Mouse (Mus musculus) brown adipose tissue, adult 24 weeks (tissue): Measurements from ENCODE around the gene Magt1. TPM values are rescaled to one million over a fixed set of nuclear protein-coding genes. Genes with fewer than 3 reads are reported as not detected.
"Not testable (repeated sequence)": the region's sequence is repeated elsewhere in the genome, so short reads cannot be mapped to it uniquely, and the experiment has no call there.

Experiments
- H3K27ac ChIP-seq: fragments of 200-500 bp; replicated peaks from 2 replicates; pipeline ENCODE4 v1.5.1; 2012; ENCODE audit warnings: low read depth, mild to moderate bottlenecking, low read length
- H3K4me1 ChIP-seq: fragments of 200-500 bp; 2 replicates; pipeline ENCODE4 v1.6.1; 2012; ENCODE audit warnings: low read length, mixed read lengths; ENCODE audit not compliant: control insufficient read depth, insufficient read depth, insufficient read length
- H3K4me3 ChIP-seq: fragments of 200-500 bp; 2 replicates; pipeline ENCODE4 v1.5.1; 2012; ENCODE audit warnings: low read depth, mild to moderate bottlenecking, low read length, moderate library complexity; ENCODE audit not compliant: insufficient read depth
- polyA plus RNA-seq: library from polyadenylated mRNA; stranded (reverse); fragments of >200 nt; gene quantifications from 2 replicates; pipeline ENCODE4 v1.2.4, GENCODE M21; 2012; ENCODE audit not compliant: missing spikeins, insufficient read depth, insufficient read length

The Magt1 gene
- polyA plus RNA-seq, 1 experiment = 30.4 TPM

DNA sequence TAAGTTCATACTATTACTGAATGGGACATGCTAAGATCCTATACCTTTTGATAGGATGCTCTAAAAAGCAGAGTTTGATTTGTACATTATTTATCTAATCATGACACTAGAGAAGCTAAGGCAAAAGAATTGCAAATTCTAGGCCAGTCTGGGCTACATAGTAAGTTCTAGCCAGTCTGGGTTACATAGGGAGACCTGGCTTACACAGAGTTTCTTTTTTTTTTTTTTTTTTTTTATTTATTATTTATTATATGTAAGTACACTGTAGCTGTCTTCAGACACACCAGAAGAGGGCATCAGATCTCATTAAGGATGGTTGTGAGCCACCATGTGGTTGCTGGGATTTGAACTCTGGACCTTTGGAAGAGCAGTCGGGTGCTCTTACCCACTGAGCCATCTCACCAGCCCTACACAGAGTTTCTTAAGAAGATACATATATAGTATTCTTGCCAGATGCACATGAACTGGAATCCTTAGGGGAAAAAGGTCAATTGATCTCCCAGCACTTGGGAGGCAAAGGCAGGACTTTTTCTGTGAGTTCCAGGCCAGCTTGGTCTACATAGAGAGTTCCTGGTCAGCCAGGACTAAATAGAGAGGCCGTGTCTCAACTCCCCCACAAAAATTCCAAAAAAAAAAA, 3.2 kb upstream of the Magt1 start:
- peak overlapping the region; percentile 82; the same call in 1 of the 2 replicates for H3K27ac ChIP-seq
- H3K4me3 ChIP-seq, H3K4me1 ChIP-seq: not testable (repeated sequence)

DNA sequence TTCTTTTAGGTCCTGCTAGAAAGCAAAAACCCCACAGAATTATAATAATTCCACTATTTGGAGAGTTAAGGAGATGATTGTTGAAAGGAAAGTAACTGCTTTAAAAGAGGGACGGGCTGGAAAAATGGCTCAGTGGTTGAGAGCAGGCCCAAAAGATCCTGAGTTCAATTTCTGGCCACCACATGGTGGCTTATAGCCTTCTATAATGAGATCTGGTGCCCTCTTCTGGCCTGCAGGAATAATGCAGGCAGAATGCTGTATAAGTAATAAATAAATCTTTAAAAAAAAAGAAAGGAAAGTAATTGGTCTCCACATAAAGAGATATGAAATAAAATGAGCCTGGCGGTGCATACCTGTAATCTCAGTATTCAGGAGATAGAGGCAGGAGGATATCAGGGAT, 1.5 kb upstream of the Magt1 start:
- Histone ChIP-seq H3K27ac (no peak overlapping the region), H3K4me3 (no peak overlapping the region), H3K4me1 (peaks cover 3% of the 10 kb centered on the region; the same call in 1 of the 2 replicates)

DNA sequence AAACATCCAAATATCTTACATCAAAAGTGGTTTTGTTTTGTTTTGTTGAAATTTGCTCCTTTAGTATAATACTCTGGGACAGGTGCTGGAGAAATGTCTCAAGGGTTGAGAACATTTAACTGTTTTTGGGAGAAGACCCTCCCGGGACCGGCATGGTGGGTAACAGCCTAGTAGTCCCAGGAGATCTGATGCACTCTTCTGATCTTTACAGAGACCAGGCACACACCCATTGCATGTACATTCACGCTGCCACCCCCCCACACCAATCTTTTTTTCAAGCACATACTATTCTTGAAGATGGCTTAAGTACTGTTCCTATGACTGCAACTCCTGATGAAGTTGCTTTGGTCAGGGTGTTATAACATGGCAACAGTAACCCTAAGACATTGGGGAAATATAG, 853 bp upstream of the Magt1 start:
- Histone ChIP-seq H3K4me1 (peaks cover 3% of the 10 kb centered on the region; the same call in 1 of the 2 replicates), H3K4me3 (peak overlapping the region; percentile 46; the same call in 1 of the 2 replicates), H3K27ac (peak overlapping the region; percentile 93)

DNA sequence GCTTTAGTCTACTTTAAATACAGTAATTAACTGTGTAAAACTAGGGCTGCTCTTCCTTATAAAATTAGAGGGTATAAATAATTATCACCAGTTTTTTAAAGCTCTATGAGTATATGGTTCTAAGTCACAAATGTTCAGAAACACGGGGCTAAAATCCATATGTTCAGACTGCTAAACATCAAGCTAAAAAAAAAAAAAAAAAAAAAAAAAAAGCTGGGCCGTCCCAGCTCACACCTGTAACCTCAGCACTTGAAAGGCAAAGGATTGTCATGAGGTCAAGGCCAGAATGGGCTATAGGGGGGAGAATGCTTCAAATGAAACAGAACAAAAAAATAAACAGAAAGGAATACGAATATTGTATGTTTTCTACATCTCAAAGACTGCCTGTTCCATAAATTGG, 944 bp downstream of the Magt1 start:
- Histone ChIP-seq H3K27ac (no peak overlapping the region), H3K4me1 (peaks cover 3% of the 10 kb centered on the region; the same call in 1 of the 2 replicates), H3K4me3 (peak overlapping the region; percentile 91)

DNA sequence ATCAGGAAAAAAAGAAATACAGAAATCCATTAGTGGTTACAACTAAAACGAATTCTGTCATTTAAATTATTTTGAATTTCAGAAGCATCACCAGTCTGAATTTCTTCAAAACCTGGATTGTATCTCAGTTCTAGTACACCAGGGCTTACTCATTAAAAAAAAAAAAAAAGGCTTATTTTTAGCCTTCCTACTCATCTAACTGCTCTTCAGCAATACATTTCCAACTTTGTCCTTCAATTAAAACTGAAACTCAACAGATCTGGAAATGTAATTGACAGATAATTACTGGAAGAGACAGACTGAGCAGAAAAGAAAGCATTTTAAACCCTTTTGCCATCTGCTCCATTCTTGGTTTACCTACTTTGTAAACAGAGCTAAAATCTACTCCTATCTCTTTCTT, 10.1 kb downstream of the Magt1 start:
- no peak overlapping the region for H3K27ac ChIP-seq
- no peak overlapping the region for H3K4me3 ChIP-seq
- H3K4me1 ChIP-seq = no peaks in the 10 kb centered on the region

DNA sequence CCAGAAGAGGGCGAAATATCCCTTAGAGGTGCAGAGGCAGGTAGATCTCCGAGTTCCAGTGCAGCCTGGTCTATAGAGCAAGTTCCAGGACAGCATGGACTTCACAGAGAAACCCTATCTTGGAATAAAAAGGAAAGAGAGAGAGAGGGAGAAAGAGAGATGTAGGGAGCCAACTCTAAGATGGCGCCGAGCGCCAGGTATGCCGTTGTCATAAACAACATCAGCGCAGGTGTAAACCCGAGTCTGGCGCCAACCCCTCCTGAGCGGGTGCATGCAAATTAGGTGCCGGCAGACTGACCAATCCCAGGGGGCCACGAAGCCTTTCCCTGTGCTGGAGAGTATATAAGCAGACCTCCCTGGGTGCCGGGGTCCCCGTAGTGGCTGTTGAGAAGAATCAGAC, 54.6 kb downstream of the Magt1 start:
- not testable (repeated sequence) for H3K27ac ChIP-seq, H3K4me1 ChIP-seq, H3K4me3 ChIP-seq

DNA sequence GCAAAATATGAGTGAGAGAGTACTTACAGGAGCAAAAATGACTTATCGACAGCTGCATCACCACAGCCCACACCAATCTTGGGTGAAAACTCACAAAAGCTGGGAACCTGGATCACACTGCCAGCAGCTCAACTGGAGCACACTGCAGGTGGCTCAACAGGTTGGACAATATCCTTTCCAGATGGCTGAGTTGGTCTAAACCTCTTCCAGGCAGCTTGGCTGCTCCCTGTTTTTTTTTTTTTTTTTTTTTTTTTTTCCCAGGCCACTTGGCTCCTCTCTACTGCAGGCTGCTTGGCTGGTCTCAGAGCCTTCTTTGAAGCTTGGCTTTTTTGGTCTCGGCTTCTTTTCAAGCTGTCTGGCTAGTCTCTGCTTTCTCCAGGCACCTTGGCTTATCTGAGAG, 57.7 kb downstream of the Magt1 start:
- Histone ChIP-seq H3K4me1 (no peaks in the 10 kb centered on the region), H3K27ac (no peak overlapping the region), H3K4me3 (no peak overlapping the region)

DNA sequence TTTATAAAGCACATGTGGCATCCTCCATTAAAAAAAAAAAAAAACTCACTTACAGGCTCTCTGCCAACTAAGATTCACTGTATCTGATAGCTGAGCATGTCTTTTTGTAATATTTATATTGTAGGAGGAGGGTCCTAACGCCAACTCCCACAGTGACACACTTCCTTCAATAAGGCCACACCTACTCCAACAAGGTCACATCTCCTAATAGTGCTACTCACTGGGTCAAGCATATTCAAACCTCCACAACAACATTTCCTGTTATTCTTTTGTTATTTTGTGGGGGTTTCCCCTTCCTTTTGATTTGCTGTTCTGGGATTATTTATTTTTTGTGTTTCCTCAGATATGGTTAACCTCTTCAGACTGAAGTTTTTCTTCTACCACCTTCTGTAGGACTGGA, 65.3 kb downstream of the Magt1 start:
- H3K4me1 ChIP-seq = no peaks in the 10 kb centered on the region
- no peak overlapping the region for H3K27ac ChIP-seq
- H3K4me3 ChIP-seq = no peak overlapping the region

DNA sequence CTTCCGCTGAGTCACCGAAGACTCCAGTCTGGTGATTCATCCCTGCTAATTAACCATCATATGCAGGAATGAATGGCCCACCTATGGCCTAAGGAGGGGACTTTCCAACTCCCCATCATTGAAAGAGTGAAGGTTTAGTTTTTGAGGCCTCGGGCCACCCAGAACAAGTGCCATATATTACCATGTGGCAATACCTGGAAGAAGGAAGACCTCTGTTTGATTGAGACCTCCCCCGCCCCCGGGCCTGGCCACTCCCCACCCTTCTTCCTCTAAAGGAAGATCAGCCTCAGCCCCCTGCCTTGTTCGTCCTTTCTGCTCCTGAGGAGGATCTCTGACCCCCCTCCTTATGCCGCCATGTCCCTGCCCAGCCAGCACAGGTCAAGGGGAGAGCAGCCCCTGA, 72.5 kb downstream of the Magt1 start:
- H3K4me1 ChIP-seq = no peaks in the 10 kb centered on the region

DNA sequence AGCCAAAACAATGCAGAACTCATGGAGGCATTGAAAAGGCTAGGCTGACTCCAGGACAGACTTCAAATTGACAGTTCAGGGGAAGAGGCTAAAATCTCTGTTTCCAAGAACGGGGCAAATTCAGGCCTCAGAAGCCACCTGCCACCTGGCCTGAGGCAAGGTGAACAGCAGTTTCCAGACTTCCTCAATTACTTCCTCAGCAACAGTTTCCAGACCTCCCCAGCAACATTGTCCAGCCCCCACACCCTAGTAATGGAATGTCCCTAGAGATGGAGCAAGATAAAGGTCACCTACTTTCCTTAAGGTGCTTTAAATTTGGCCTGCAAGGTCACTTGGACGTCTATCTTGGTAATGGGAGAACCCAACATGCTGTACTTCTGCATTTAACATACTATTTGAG, 74.0 kb downstream of the Magt1 start:
- H3K4me3 ChIP-seq = no peak overlapping the region
- H3K27ac ChIP-seq = no peak overlapping the region
- H3K4me1 ChIP-seq = no peaks in the 10 kb centered on the region

More for the DNA sequence above, 72.5 kb downstream of the Magt1 start:
- H3K4me3 ChIP-seq = no peak overlapping the region
- H3K27ac ChIP-seq = no peak overlapping the region

DNA sequence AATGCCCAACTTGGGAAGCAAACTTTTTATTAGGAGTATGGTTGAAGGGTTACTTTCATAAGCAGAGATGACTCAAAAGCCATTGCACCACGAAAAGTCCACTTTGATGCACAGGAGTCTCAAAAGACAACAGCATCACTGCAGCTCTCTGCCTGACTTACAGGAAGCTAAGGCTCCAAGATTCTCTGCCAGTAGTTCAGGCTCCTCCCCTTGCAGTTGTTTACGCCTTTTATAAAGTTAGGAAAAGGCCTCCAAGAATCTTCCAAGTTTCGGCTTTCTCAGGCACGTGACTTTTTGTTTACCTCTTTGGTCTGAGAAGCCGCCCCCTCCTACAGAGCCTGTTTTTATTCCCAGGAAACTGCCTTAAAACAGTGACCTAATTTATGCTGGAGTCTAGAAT, 77.4 kb downstream of the Magt1 start:
- H3K4me3 ChIP-seq = peak overlapping the region; percentile 14; the same call in 1 of the 2 replicates
- H3K27ac ChIP-seq = peak overlapping the region; percentile 37
- no peaks in the 10 kb centered on the region for H3K4me1 ChIP-seq

DNA sequence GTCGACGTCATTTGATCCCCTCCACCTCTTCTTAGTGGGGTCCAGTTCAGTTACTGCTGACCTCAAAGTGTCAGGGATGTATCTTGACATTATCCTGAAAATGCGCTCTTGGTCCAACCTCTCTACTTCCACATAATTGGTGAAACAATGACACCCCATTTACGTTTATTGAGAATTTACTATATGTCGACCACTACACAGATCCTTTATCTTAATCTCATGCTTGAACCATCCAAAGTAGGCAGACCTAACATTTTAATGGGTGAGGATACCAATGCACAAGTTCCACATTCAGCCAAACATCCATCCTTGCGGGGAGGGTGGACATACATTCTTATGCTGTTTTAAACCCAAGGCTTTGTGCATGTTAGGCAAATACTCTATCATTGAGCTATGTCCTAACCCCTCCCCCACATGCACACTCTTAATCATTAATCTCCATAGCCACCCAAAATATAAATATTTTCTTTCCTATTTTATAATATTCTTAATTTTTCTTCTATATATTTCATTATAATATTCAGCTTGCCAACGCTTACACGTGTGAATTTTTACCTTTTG, 82.1 kb downstream of the Magt1 start:
- Histone ChIP-seq H3K27ac (peak overlapping the region; percentile 52; the same call in 1 of the 2 replicates), H3K4me1 (peaks cover 7% of the 10 kb centered on the region), H3K4me3 (peak overlapping the region; percentile 71)

DNA sequence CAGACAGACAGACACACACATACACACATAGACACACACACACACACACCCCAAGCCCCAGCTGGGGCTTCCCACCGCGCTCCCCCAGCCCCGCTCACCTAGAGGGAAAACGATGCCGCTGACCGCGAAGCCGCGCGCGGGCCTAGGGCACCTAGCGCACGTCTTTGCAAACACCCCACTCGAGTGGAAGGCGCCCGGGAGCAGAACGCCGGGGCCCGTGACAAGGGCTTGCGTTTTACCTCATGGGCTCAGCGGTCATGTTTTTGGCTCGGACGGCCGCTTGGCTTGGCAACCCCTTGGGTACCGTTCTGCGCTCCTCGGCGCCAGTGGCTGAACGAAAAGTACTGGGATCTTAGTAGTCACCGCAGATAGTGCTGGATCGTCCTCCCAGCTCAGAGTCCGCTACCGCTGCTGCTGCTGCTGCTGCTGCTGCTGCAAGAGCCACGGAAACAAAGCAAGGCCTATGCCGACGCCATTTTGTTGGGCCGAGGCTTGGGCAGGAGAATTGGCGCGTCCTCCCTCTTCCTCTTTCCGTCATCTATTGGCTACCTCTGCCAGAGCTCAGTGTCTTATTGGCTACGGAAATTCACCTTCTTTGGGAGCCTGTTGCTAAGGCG, 82.7 kb downstream of the Magt1 start, which contains the start of gene Atrx:
Gene Atrx, minus strand, starts transcription at position 543 of the 617 bp plus-strand sequence.
- Histone ChIP-seq H3K4me1 (peaks cover 7% of the 10 kb centered on the region), H3K4me3 (peak within 1 kb of the TSS; percentile 71), H3K27ac (peak within 1 kb of the TSS; percentile 86)

DNA sequence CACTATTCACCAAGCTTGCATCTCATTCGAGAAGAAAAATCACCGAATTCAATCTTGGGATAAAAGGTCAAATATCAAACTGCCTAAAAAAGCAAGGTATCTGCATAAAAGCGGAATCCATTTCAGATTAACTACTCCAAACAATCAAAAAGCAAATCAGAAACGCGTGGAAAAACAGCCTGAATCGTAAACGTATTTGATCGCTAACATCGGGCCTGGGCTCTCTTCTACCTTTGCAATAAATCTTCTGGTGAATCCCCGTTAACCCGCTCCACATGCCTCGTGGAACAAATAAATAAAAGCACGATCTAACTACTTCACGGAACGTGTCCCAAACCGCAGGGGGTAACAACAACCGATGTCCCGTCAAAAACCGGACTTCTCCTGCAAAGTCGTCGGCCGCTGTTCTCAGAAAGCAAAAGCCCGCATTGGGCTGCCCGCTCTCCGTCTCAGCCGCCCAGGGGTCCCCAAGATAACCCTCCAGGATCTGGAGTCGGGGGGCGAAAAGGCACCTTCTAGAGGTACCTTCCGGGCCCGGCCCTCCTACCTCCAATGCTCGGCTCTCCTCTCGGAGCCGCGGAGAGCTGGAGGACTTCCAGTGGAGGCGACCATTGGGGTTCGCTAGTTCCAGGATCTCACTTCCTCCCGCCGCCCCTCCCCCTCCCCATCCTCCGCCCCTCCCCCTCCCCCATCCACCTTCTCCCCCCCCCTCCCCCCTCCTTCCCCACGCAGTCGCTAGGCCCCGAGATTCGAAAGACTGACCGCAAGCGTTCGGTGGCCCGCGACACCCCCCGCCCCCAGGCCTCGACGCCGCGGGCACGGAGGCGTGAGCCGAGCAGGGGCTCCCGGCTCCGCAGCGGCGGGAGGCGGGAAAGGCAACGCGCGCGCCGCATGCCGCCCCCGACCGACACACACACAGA, 83.5 kb downstream of the Magt1 start:
- Histone ChIP-seq H3K4me3 (peak overlapping the region; percentile 71), H3K4me1 (peaks cover 7% of the 10 kb centered on the region), H3K27ac (peak overlapping the region; percentile 86)
